Mouse (Mus musculus) G1E (cell line): ENCODE measurements around the gene Csdc2.

Experiments
- CTCF ChIP-seq: IDR thresholded peaks from 2 replicates; pipeline ENCODE4 v1.5.1; 2012; ENCODE audit warnings: low read depth, low read length, inconsistent platforms, mixed read lengths
- GATA1 ChIP-seq: IDR thresholded peaks from 2 replicates; pipeline ENCODE4 v1.6.1; 2012; ENCODE audit warnings: borderline replicate concordance, low read length, inconsistent platforms, mixed read lengths
- GATA2 ChIP-seq: IDR thresholded peaks from 2 replicates; pipeline ENCODE4 v1.6.1; 2012; ENCODE audit warnings: low read depth, low read length, inconsistent platforms, borderline replicate concordance
- POLR2AphosphoS5 ChIP-seq: IDR thresholded peaks from 2 replicates; pipeline ENCODE4 v1.6.1; 2012; ENCODE audit warnings: low read depth, low read length, inconsistent platforms; ENCODE audit not compliant: insufficient replicate concordance
- TAL1 ChIP-seq: conservative IDR thresholded peaks from 2 replicates; pipeline ENCODE4 v1.6.1; 2012; ENCODE audit warnings: low read depth, low read length, inconsistent platforms, mixed read lengths

GRCm38 (mm10) chr15:81987646-81988045, 51.1 kb downstream of the Csdc2 start, which contains the start of gene Xrcc6:
- TF ChIP-seq CTCF (no peak), GATA1 (no peak), TAL1 (no peak), POLR2AphosphoS5 (no peak), GATA2 (no peak)
